Mouse (Mus musculus): ENCODE results near the gene Sbno2. TPM values are rescaled to one million over a fixed set of nuclear protein-coding genes. Genes with fewer than 3 reads are reported as not detected.
A peak's percentile ranks its signal among the peaks of the same experiment; 100 is the strongest.

The Sbno2 gene
- polyA plus RNA-seq, 1 experiment from 2014 or later: 10.3 TPM

- no peak overlapping the region for H3K9ac ChIP-seq (ENCODE audit: low read depth, low read length)
- no peaks in the 10 kb centered on the region for H3K27me3 ChIP-seq (replicated peaks; ENCODE audit: control insufficient read depth, insufficient read depth, low read length)
- no peak for ATAC-seq
- WGBS: 90% methylated on average over 3 of the region's 3 CpGs
- H3K27ac ChIP-seq (ENCODE audit: low read depth, low read length): no peak overlapping the region
- peaks cover 13% of the 10 kb centered on the region for H3K4me1 ChIP-seq (ENCODE audit: control insufficient read depth, insufficient read depth, low read depth, low read length)
- no peak overlapping the region for H3K4me3 ChIP-seq (ENCODE audit: low read length)
- H3K9me3 ChIP-seq (ENCODE audit: control insufficient read depth, low read length): no peaks in the 10 kb centered on the region
- no peaks in the 10 kb centered on the region for H3K36me3 ChIP-seq (ENCODE audit: control insufficient read depth, insufficient read depth, low read length)
- no peak overlapping the region for H3K4me2 ChIP-seq (ENCODE audit: low read length)
Observed at GRCm38 (mm10) chr10:80104181-80104580, 1.2 kb downstream of the Sbno2 start.

- H3K27me3 ChIP-seq (replicated peaks; ENCODE audit: control insufficient read depth, insufficient read depth, low read length): no peaks in the 10 kb centered on the region
- ATAC-seq: 0 out of 2 replicates have a peak, but pooled peaks have one; percentile 1
- peak overlapping the region; percentile 97 for H3K4me2 ChIP-seq (ENCODE audit: low read length)
- H3K27ac ChIP-seq (ENCODE audit: low read depth, low read length): peak overlapping the region; percentile 62; the same call in 1 of the 2 replicates
- WGBS: 80% methylated on average over 2 of the region's 2 CpGs
- H3K36me3 ChIP-seq (ENCODE audit: control insufficient read depth, insufficient read depth, low read length): no peaks in the 10 kb centered on the region
- no peaks in the 10 kb centered on the region for H3K9me3 ChIP-seq (ENCODE audit: control insufficient read depth, low read length)
- no peak overlapping the region for H3K9ac ChIP-seq (ENCODE audit: low read depth, low read length)
- peak overlapping the region; percentile 93; the same call in 1 of the 2 replicates for H3K4me3 ChIP-seq (ENCODE audit: low read length)
- peaks cover 13% of the 10 kb centered on the region for H3K4me1 ChIP-seq (ENCODE audit: control insufficient read depth, insufficient read depth, low read depth, low read length)
Observed at GRCm38 (mm10) chr10:80103032-80103431, 2.3 kb downstream of the Sbno2 start.

GRCm38 (mm10) chr10:80102216-80102915, 3.0 kb downstream of the Sbno2 start:
- peak; percentile 90 for ATAC-seq
- H3K9me3 ChIP-seq (ENCODE audit: control insufficient read depth, low read length): no peaks in the 10 kb centered on the region
- H3K4me3 ChIP-seq (ENCODE audit: low read length): peak overlapping the region; percentile 93
- no peaks in the 10 kb centered on the region for H3K27me3 ChIP-seq (replicated peaks; ENCODE audit: control insufficient read depth, insufficient read depth, low read length)
- peak overlapping the region; percentile 68 for H3K27ac ChIP-seq (ENCODE audit: low read depth, low read length)
- H3K4me1 ChIP-seq (ENCODE audit: control insufficient read depth, insufficient read depth, low read depth, low read length): peaks cover 13% of the 10 kb centered on the region
- peak overlapping the region; percentile 97 for H3K4me2 ChIP-seq (ENCODE audit: low read length)
- no peaks in the 10 kb centered on the region for H3K36me3 ChIP-seq (ENCODE audit: control insufficient read depth, insufficient read depth, low read length)
- peak overlapping the region; percentile 93 for H3K9ac ChIP-seq (ENCODE audit: low read depth, low read length)
- WGBS: under 1% methylated on average over 57 of the region's 59 CpGs

GRCm38 (mm10) chr10:80100982-80101381, 4.4 kb downstream of the Sbno2 start:
- WGBS: 67% methylated on average over 11 of the region's 11 CpGs
- Histone ChIP-seq H3K36me3 (ENCODE audit: control insufficient read depth, insufficient read depth, low read length) (no peaks in the 10 kb centered on the region), H3K4me2 (ENCODE audit: low read length) (no peak overlapping the region; the same call in 1 of the 2 replicates), H3K27ac (ENCODE audit: low read depth, low read length) (no peak overlapping the region), H3K9ac (ENCODE audit: low read depth, low read length) (no peak overlapping the region), H3K27me3 (replicated peaks; ENCODE audit: control insufficient read depth, insufficient read depth, low read length) (no peaks in the 10 kb centered on the region), H3K4me1 (ENCODE audit: control insufficient read depth, insufficient read depth, low read depth, low read length) (peaks cover 13% of the 10 kb centered on the region), H3K9me3 (ENCODE audit: control insufficient read depth, low read length) (no peaks in the 10 kb centered on the region), H3K4me3 (ENCODE audit: low read length) (no peak overlapping the region)
- ATAC-seq: no peak

GRCm38 (mm10) chr10:80098630-80099029, 6.7 kb downstream of the Sbno2 start:
- ATAC-seq: no peak
- 90% methylated on average over 5 of the region's 5 CpGs for WGBS
- Histone ChIP-seq H3K9me3 (ENCODE audit: control insufficient read depth, low read length) (no peaks in the 10 kb centered on the region), H3K9ac (ENCODE audit: low read depth, low read length) (no peak overlapping the region), H3K36me3 (ENCODE audit: control insufficient read depth, insufficient read depth, low read length) (no peaks in the 10 kb centered on the region), H3K27me3 (replicated peaks; ENCODE audit: control insufficient read depth, insufficient read depth, low read length) (no peaks in the 10 kb centered on the region), H3K4me1 (ENCODE audit: control insufficient read depth, insufficient read depth, low read depth, low read length) (peaks cover 13% of the 10 kb centered on the region), H3K4me3 (ENCODE audit: low read length) (no peak overlapping the region), H3K4me2 (ENCODE audit: low read length) (no peak overlapping the region), H3K27ac (ENCODE audit: low read depth, low read length) (no peak overlapping the region)

- WGBS: 26% methylated on average over 6 of the region's 7 CpGs
- no peak overlapping the region for H3K9ac ChIP-seq (ENCODE audit: low read depth, low read length)
- no peaks in the 10 kb centered on the region for H3K9me3 ChIP-seq (ENCODE audit: control insufficient read depth, low read length)
- no peaks in the 10 kb centered on the region for H3K27me3 ChIP-seq (replicated peaks; ENCODE audit: control insufficient read depth, insufficient read depth, low read length)
- no peak overlapping the region for H3K4me2 ChIP-seq (ENCODE audit: low read length)
- peaks cover 13% of the 10 kb centered on the region for H3K4me1 ChIP-seq (ENCODE audit: control insufficient read depth, insufficient read depth, low read depth, low read length)
- H3K36me3 ChIP-seq (ENCODE audit: control insufficient read depth, insufficient read depth, low read length): no peaks in the 10 kb centered on the region
- H3K4me3 ChIP-seq (ENCODE audit: low read length): no peak overlapping the region
- H3K27ac ChIP-seq (ENCODE audit: low read depth, low read length): no peak overlapping the region
- ATAC-seq: no peak
Observed at GRCm38 (mm10) chr10:80097275-80097674, 8.1 kb downstream of the Sbno2 start.

GRCm38 (mm10) chr10:80095547-80095946, 9.8 kb downstream of the Sbno2 start:
- ATAC-seq: no peak
- Histone ChIP-seq H3K4me3 (ENCODE audit: low read length) (no peak overlapping the region), H3K36me3 (ENCODE audit: control insufficient read depth, insufficient read depth, low read length) (no peaks in the 10 kb centered on the region), H3K9me3 (ENCODE audit: control insufficient read depth, low read length) (no peaks in the 10 kb centered on the region), H3K4me2 (ENCODE audit: low read length) (no peak overlapping the region), H3K27me3 (replicated peaks; ENCODE audit: control insufficient read depth, insufficient read depth, low read length) (no peaks in the 10 kb centered on the region), H3K9ac (ENCODE audit: low read depth, low read length) (no peak overlapping the region), H3K4me1 (ENCODE audit: control insufficient read depth, insufficient read depth, low read depth, low read length) (no peaks in the 10 kb centered on the region), H3K27ac (ENCODE audit: low read depth, low read length) (no peak overlapping the region)
- 86% methylated on average over 5 of the region's 5 CpGs for whole genome bisulfite sequencing

GRCm38 (mm10) chr10:80094684-80095083, 10.7 kb downstream of the Sbno2 start:
- no peak overlapping the region for H3K4me3 ChIP-seq (ENCODE audit: low read length)
- no peak overlapping the region for H3K27ac ChIP-seq (ENCODE audit: low read depth, low read length)
- WGBS: 73% methylated on average over 3 of the region's 3 CpGs
- H3K36me3 ChIP-seq (ENCODE audit: control insufficient read depth, insufficient read depth, low read length): no peaks in the 10 kb centered on the region
- no peak overlapping the region for H3K4me2 ChIP-seq (ENCODE audit: low read length)
- ATAC-seq: no peak
- H3K4me1 ChIP-seq (ENCODE audit: control insufficient read depth, insufficient read depth, low read depth, low read length): no peaks in the 10 kb centered on the region
- no peaks in the 10 kb centered on the region for H3K9me3 ChIP-seq (ENCODE audit: control insufficient read depth, low read length)
- no peak overlapping the region for H3K9ac ChIP-seq (ENCODE audit: low read depth, low read length)
- no peaks in the 10 kb centered on the region for H3K27me3 ChIP-seq (replicated peaks; ENCODE audit: control insufficient read depth, insufficient read depth, low read length)

GRCm38 (mm10) chr10:80094085-80094484, 11.3 kb downstream of the Sbno2 start:
- Histone ChIP-seq H3K36me3 (ENCODE audit: control insufficient read depth, insufficient read depth, low read length) (no peaks in the 10 kb centered on the region), H3K27me3 (replicated peaks; ENCODE audit: control insufficient read depth, insufficient read depth, low read length) (no peaks in the 10 kb centered on the region), H3K27ac (ENCODE audit: low read depth, low read length) (no peak overlapping the region), H3K9ac (ENCODE audit: low read depth, low read length) (no peak overlapping the region), H3K4me2 (ENCODE audit: low read length) (no peak overlapping the region), H3K4me3 (ENCODE audit: low read length) (no peak overlapping the region), H3K9me3 (ENCODE audit: control insufficient read depth, low read length) (no peaks in the 10 kb centered on the region), H3K4me1 (ENCODE audit: control insufficient read depth, insufficient read depth, low read depth, low read length) (no peaks in the 10 kb centered on the region)
- 96% methylated on average over 6 of the region's 6 CpGs for WGBS
- ATAC-seq: no peak

Data from hindbrain, embryonic 16.5 days (tissue).